Mouse (Mus musculus): ENCODE data around the gene Hydin. TPM values are rescaled to one million over a fixed set of nuclear protein-coding genes. Genes with fewer than 3 reads are reported as not detected.

The Hydin gene
- 1.6 TPM for polyA plus RNA-seq (2014; fragmentation: Illumina TruSeq; extraction: RNeasy Lipid Tissue Mini Kit (QIAGEN cat#74804))

GRCm38 (mm10) chr8:110266741-110267140 is at the start of gene Hydin:
Gene Hydin (plus strand): TSS chr8:110266977.

DNA sequence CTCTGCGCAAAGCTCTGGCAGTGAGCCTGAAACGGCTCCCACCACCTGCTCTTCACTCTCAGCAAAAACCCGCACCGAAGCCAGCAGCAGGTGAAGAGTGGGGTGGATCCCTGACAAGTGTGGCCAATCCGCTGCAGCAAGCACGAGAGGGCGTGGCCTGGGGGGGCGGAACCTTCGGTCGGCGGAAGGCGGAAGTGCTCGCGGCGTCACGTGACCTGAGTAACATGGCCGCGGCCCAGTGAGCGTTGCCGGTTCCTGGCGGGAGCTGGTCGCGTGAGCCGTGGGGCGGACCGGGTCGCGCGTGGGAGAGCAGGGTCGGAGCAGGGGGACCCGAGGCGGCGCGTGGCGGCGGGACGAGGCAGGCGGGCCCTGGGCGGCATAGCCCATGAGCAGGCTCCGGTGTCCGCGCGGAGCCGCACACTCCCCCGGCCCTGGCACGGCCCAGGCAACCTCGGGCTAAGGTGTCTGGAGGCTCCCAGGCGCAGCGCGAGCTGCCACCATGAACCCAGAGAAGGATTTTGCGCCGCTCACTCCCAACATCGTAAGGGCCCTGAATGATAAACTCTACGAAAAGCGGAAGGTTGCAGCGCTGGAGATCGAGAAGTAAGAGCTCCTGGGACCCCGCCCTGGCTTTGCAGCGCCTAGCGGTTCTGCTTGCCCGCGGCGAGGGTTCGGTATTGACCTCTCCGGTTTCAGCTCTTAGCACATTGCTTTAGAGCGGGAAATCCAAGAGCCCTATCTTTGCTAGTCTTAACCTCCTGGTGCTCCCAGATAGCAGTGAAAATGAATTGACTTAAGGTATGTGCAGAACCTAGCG is 351.8 kb downstream of the Hydin start, which contains the start of gene Vac14:
Gene Vac14, plus strand, starts transcription at position 195 of the 817 bp plus-strand sequence.

Other genes with a start within 250 kb of the Hydin start
- gene Chst4, start 227.2 kb upstream of the Hydin start, polyA plus RNA-seq (2014; fragmentation: Illumina TruSeq; extraction: RNeasy Lipid Tissue Mini Kit (QIAGEN cat#74804)), result 2.6 TPM
- gene Zfp612, start 187.2 kb upstream of the Hydin start, polyA plus RNA-seq (2014; fragmentation: Illumina TruSeq; extraction: RNeasy Lipid Tissue Mini Kit (QIAGEN cat#74804)), result 14.8 TPM
- gene Gm21964, start 165.8 kb upstream of the Hydin start, polyA plus RNA-seq (2014; fragmentation: Illumina TruSeq; extraction: RNeasy Lipid Tissue Mini Kit (QIAGEN cat#74804)), result not detected
- not detected for gene Gm17720, start 164.2 kb upstream of the Hydin start, polyA plus RNA-seq (2014; fragmentation: Illumina TruSeq; extraction: RNeasy Lipid Tissue Mini Kit (QIAGEN cat#74804))
- not detected for gene Calb2, start 98.8 kb upstream of the Hydin start, polyA plus RNA-seq (2014; fragmentation: Illumina TruSeq; extraction: RNeasy Lipid Tissue Mini Kit (QIAGEN cat#74804))
- 14.2 TPM for gene Cmtr2, start 51.3 kb upstream of the Hydin start, polyA plus RNA-seq (2014; fragmentation: Illumina TruSeq; extraction: RNeasy Lipid Tissue Mini Kit (QIAGEN cat#74804))

All from ovary, adult 10 weeks (tissue).